Mouse (Mus musculus) adrenal gland, postnatal 4 days (tissue): ENCODE data around the gene Trp53i13. TPM values are rescaled to one million over a fixed set of nuclear protein-coding genes. Genes with fewer than 3 reads are reported as not detected.

Source experiments
- DNase-seq, 2 experiments: peaks; one replicate each; pipeline ENCODE4 v3.0.0; 2021 to 2022; ENCODE audit warnings: low spot score in 2 of 2, mixed read lengths in 2 of 2
- total RNA-seq, 2 experiments: library from RNA; stranded (reverse); gene quantifications; 2 replicates each; pipeline ENCODE4 v1.2.3; 2021

Trp53i13 gene
- total RNA-seq, 2 experiments from 2014 or later = 17.5 to 19.1 TPM

- DNase-seq = peak; percentile 76 to 88
These were observed 22.9 kb downstream of the Trp53i13 start for GRCm38 (mm10) chr11:77492911-77493332.

- no peak for DNase-seq
These were observed 23.4 kb downstream of the Trp53i13 start for GRCm38 (mm10) chr11:77492311-77492871.

- no peak for DNase-seq
These were observed 24.1 kb downstream of the Trp53i13 start for GRCm38 (mm10) chr11:77491502-77492291.

GRCm38 (mm10) chr11:77491123-77491501 lies 24.7 kb downstream of the Trp53i13 start:
- peak; percentile 78 to 80 for DNase-seq

GRCm38 (mm10) chr11:77490451-77490850 lies 25.3 kb downstream of the Trp53i13 start:
- no peak for DNase-seq

- no peak for DNase-seq
These were observed 26.1 kb downstream of the Trp53i13 start, which contains the start of gene Ankrd13b for GRCm38 (mm10) chr11:77489591-77490235. Gene Ankrd13b, minus strand, starts transcription at chr11:77489678.

GRCm38 (mm10) chr11:77488771-77489581 lies 26.8 kb downstream of the Trp53i13 start:
- DNase-seq = no peak

- no peak for DNase-seq
These were observed 29.0 kb downstream of the Trp53i13 start for GRCm38 (mm10) chr11:77486798-77487197.

GRCm38 (mm10) chr11:77485229-77485628 lies 30.6 kb downstream of the Trp53i13 start:
- no peak for DNase-seq

- DNase-seq = no peak
These were observed 32.1 kb downstream of the Trp53i13 start for GRCm38 (mm10) chr11:77483510-77484255.

- DNase-seq = no peak
These were observed 32.7 kb downstream of the Trp53i13 start for GRCm38 (mm10) chr11:77483043-77483442.

GRCm38 (mm10) chr11:77476895-77477294 lies 38.9 kb downstream of the Trp53i13 start:
- DNase-seq = no peak

- DNase-seq = no peak
These were observed 39.6 kb downstream of the Trp53i13 start for GRCm38 (mm10) chr11:77476216-77476615.

GRCm38 (mm10) chr11:77472775-77473174 lies 43.0 kb downstream of the Trp53i13 start:
- no peak for DNase-seq

GRCm38 (mm10) chr11:77471407-77471806 lies 44.4 kb downstream of the Trp53i13 start:
- DNase-seq = no peak

GRCm38 (mm10) chr11:77468397-77468796 lies 47.4 kb downstream of the Trp53i13 start:
- DNase-seq = no peak

GRCm38 (mm10) chr11:77467784-77468183 lies 48.0 kb downstream of the Trp53i13 start:
- peak in 1 of 2 experiments; percentile 72 for DNase-seq

- DNase-seq = peak in 1 of 2 experiments; percentile 49
These were observed 48.6 kb downstream of the Trp53i13 start for GRCm38 (mm10) chr11:77467157-77467556.

- no peak for DNase-seq
These were observed 49.2 kb downstream of the Trp53i13 start for GRCm38 (mm10) chr11:77466544-77466943.

GRCm38 (mm10) chr11:77465111-77465510 lies 50.7 kb downstream of the Trp53i13 start:
- DNase-seq = no peak
